Mouse (Mus musculus) MEL (cell line): Measurements from ENCODE around the gene Cbln3. TPM values are rescaled to one million over a fixed set of nuclear protein-coding genes. Genes with fewer than 3 reads are reported as not detected.

Experiments used
- DNase-seq: peaks from one replicate; pipeline ENCODE4 v3.0.0; 2011; ENCODE audit warnings: low read depth, low spot score
- H3K27ac ChIP-seq: 2 replicates; pipeline ENCODE4 v1.5.1; 2012; ENCODE audit warnings: low read depth, mild to moderate bottlenecking, control low read depth, low read length, moderate library complexity; ENCODE audit not compliant: control insufficient read depth
- H3K27me3 ChIP-seq, 2 experiments: fragments of 150-350 bp in 1 of 2; sonication (generic) in 1 of 2; 2 replicates each; pipeline ENCODE4 v1.6.1; 2012; ENCODE audit warnings: low read length in 2 of 2, mild to moderate bottlenecking in 2 of 2, improper control_type of control experiment in 1 of 2, moderate library complexity in 1 of 2; ENCODE audit not compliant: insufficient read depth in 2 of 2, control insufficient read depth in 1 of 2
- H3K36me3 ChIP-seq, 2 experiments: 2 replicates each; pipeline ENCODE4 v1.6.1; 2012 to 2014; ENCODE audit warnings: low read length in 2 of 2, improper control_type of control experiment in 1 of 2, inconsistent platforms in 1 of 2, mild to moderate bottlenecking in 1 of 2; ENCODE audit not compliant: insufficient read depth in 2 of 2, control insufficient read depth in 1 of 2
- H3K4me1 ChIP-seq, 2 experiments: fragments of 150-350 bp in 1 of 2; sonication (generic) in 1 of 2; 2 replicates each; pipeline ENCODE4 v1.6.1; 2012; ENCODE audit warnings: low read length in 2 of 2, improper control_type of control experiment in 1 of 2, mild to moderate bottlenecking in 1 of 2; ENCODE audit not compliant: insufficient read depth in 2 of 2, control insufficient read depth in 1 of 2
- H3K4me3 ChIP-seq, 2 experiments: fragments of 150-350 bp in 1 of 2; sonication (generic) in 1 of 2; 2 replicates each; pipeline ENCODE4 v1.5.1; 2012; ENCODE audit warnings: low read depth in 2 of 2, low read length in 2 of 2, mild to moderate bottlenecking in 2 of 2, moderate library complexity in 2 of 2, control low read depth in 1 of 2, improper control_type of control experiment in 1 of 2; ENCODE audit not compliant: control insufficient read depth in 1 of 2, insufficient read depth in 1 of 2
- H3K79me2 ChIP-seq: 2 replicates; pipeline ENCODE4 v1.6.1; 2012; ENCODE audit warnings: mild to moderate bottlenecking, low read length, moderate library complexity; ENCODE audit not compliant: control insufficient read depth, poor library complexity, insufficient read depth
- H3K9ac ChIP-seq: 2 replicates; pipeline ENCODE4 v1.6.1; 2012; ENCODE audit warnings: low read depth, mild to moderate bottlenecking, control low read depth, low read length, moderate library complexity; ENCODE audit not compliant: control insufficient read depth, poor library complexity, severe bottlenecking
- H3K9me3 ChIP-seq: fragments of 150-350 bp; sonication (generic); replicated peaks from 2 replicates; pipeline ENCODE4 v1.6.1; 2012; ENCODE audit warnings: mild to moderate bottlenecking, low read length, improper control_type of control experiment, moderate library complexity; ENCODE audit not compliant: insufficient read depth
- CHD1 ChIP-seq: IDR thresholded peaks from 2 replicates; pipeline ENCODE4 v1.6.1; 2012; ENCODE audit warnings: low read depth, mild to moderate bottlenecking, inconsistent platforms, low read length, improper control_type of control experiment
- CHD2 ChIP-seq: IDR thresholded peaks from 2 replicates; pipeline ENCODE4 v1.6.1; 2011; ENCODE audit warnings: low read length, improper control_type of control experiment
- CTCF ChIP-seq, 3 experiments: IDR thresholded peaks in 2 of 3; conservative IDR thresholded peaks in 1 of 3; 2 replicates each; pipeline ENCODE4 v1.5.1; 2011 to 2012; ENCODE audit warnings: low read length in 3 of 3, low read depth in 2 of 3, mild to moderate bottlenecking in 2 of 3, improper control_type of control experiment in 1 of 3, inconsistent platforms in 1 of 3, mixed read lengths in 1 of 3, moderate library complexity in 1 of 3; ENCODE audit not compliant: control insufficient read depth in 1 of 3, insufficient read depth in 1 of 3, poor library complexity in 1 of 3, severe bottlenecking in 1 of 3
- ELF1 ChIP-seq: IDR thresholded peaks from 2 replicates; pipeline ENCODE4 v1.6.1; 2014; ENCODE audit warnings: low read depth, mild to moderate bottlenecking, inconsistent platforms, low read length, improper control_type of control experiment, moderate library complexity
- EP300 ChIP-seq, 2 experiments: IDR thresholded peaks; 2 replicates each; pipeline ENCODE4 v1.6.1; 2011; ENCODE audit warnings: improper control_type of control experiment in 2 of 2, low read length in 2 of 2, low read depth in 1 of 2, mild to moderate bottlenecking in 1 of 2
- GABPA ChIP-seq: IDR thresholded peaks from 2 replicates; pipeline ENCODE4 v1.6.1; 2012; ENCODE audit warnings: low read depth, mild to moderate bottlenecking, inconsistent platforms, low read length, improper control_type of control experiment, moderate library complexity
- JUND ChIP-seq: IDR thresholded peaks from 2 replicates; pipeline ENCODE4 v1.6.1; 2011; ENCODE audit warnings: low read depth, mild to moderate bottlenecking, improper control_type of control experiment, low read length
- KAT2A ChIP-seq: conservative IDR thresholded peaks from 2 replicates; pipeline ENCODE4 v1.6.1; 2012; ENCODE audit warnings: low read depth, low read length, improper control_type of control experiment, inconsistent platforms
- MAFK ChIP-seq: IDR thresholded peaks from 2 replicates; pipeline ENCODE4 v1.6.1; 2011; ENCODE audit warnings: low read depth, mild to moderate bottlenecking, low read length, improper control_type of control experiment, borderline replicate concordance
- MAX ChIP-seq: IDR thresholded peaks from 2 replicates; pipeline ENCODE4 v1.6.1; 2011; ENCODE audit warnings: low read length, improper control_type of control experiment
- MAZ ChIP-seq: IDR thresholded peaks from 2 replicates; pipeline ENCODE4 v1.6.1; 2012; ENCODE audit warnings: low read depth, mild to moderate bottlenecking, inconsistent platforms, low read length, improper control_type of control experiment
- MEF2A ChIP-seq: IDR thresholded peaks from 2 replicates; pipeline ENCODE4 v1.6.1; 2014; ENCODE audit warnings: low read depth, mild to moderate bottlenecking, inconsistent platforms, low read length, improper control_type of control experiment; ENCODE audit not compliant: poor library complexity, insufficient replicate concordance, severe bottlenecking; ENCODE audit errors: extremely low read depth
- MXI1 ChIP-seq: IDR thresholded peaks from 2 replicates; pipeline ENCODE4 v1.6.1; 2011; ENCODE audit warnings: mild to moderate bottlenecking, low read depth, low read length, improper control_type of control experiment
- MYC ChIP-seq: IDR thresholded peaks from 2 replicates; pipeline ENCODE4 v1.6.1; 2011; ENCODE audit warnings: low read depth, mild to moderate bottlenecking, low read length, improper control_type of control experiment, moderate library complexity
- POLR2AphosphoS5 ChIP-seq: IDR thresholded peaks from 2 replicates; pipeline ENCODE4 v1.6.1; 2012; ENCODE audit warnings: low read depth, borderline replicate concordance, mild to moderate bottlenecking, inconsistent platforms, low read length, moderate library complexity, mixed read lengths
- RAD21 ChIP-seq: IDR thresholded peaks from 2 replicates; pipeline ENCODE4 v1.6.1; 2011; ENCODE audit warnings: mild to moderate bottlenecking, low read depth, low read length, improper control_type of control experiment
- RCOR1 ChIP-seq: IDR thresholded peaks from 2 replicates; pipeline ENCODE4 v1.6.1; 2012; ENCODE audit warnings: low read depth, mild to moderate bottlenecking, inconsistent platforms, low read length, improper control_type of control experiment
- SIN3A ChIP-seq: IDR thresholded peaks from 2 replicates; pipeline ENCODE4 v1.6.1; 2012; ENCODE audit warnings: low read length, improper control_type of control experiment, inconsistent platforms
- TAL1 ChIP-seq: IDR thresholded peaks from 2 replicates; pipeline ENCODE4 v1.6.1; 2012; ENCODE audit warnings: mild to moderate bottlenecking, inconsistent platforms, low read length, moderate library complexity, mixed read lengths
- TBP ChIP-seq: IDR thresholded peaks from 2 replicates; pipeline ENCODE4 v1.8.0; 2011; ENCODE audit warnings: low read depth, low read length, improper control_type of control experiment
- UBTF ChIP-seq: IDR thresholded peaks from 2 replicates; pipeline ENCODE4 v1.6.1; 2012; ENCODE audit warnings: low read depth, mild to moderate bottlenecking, inconsistent platforms, low read length, improper control_type of control experiment, moderate library complexity, borderline replicate concordance; ENCODE audit not compliant: insufficient read depth
- USF2 ChIP-seq, 2 experiments: IDR thresholded peaks; 2 replicates each; pipeline ENCODE4 v1.6.1; 2011 to 2012; ENCODE audit warnings: improper control_type of control experiment in 2 of 2, low read length in 2 of 2, borderline replicate concordance in 1 of 2, inconsistent platforms in 1 of 2, low read depth in 1 of 2, mild to moderate bottlenecking in 1 of 2; ENCODE audit not compliant: insufficient read depth in 1 of 2
- ZMIZ1 ChIP-seq: IDR thresholded peaks from 2 replicates; pipeline ENCODE4 v1.6.1; 2012; ENCODE audit warnings: low read depth, mild to moderate bottlenecking, inconsistent platforms, low read length, improper control_type of control experiment, moderate library complexity
- polyA plus RNA-seq, 2 experiments: library from polyadenylated mRNA; stranded (reverse) in 1 of 2; unstranded in 1 of 2; fragments of >175 nt in 1 of 2; fragments of >200 nt in 1 of 2; gene quantifications; 2 replicates each; pipeline versions ENCODE4 v1.2.1 to v1.2.4; 2012; ENCODE audit warnings: low replicate concordance in 2 of 2, low read depth in 1 of 2; ENCODE audit not compliant: insufficient read length in 2 of 2, insufficient read depth in 1 of 2, missing spikeins in 1 of 2
- total RNA-seq: library from RNA; depleted of rRNA; stranded (reverse); fragments of 300-350 nt; gene quantifications from 2 replicates; pipeline ENCODE4 v1.2.3, GENCODE M21; 2012

Cbln3 gene
- total and polyA plus RNA-seq, 3 experiments = 0.19 TPM; not detected in 2

DNA sequence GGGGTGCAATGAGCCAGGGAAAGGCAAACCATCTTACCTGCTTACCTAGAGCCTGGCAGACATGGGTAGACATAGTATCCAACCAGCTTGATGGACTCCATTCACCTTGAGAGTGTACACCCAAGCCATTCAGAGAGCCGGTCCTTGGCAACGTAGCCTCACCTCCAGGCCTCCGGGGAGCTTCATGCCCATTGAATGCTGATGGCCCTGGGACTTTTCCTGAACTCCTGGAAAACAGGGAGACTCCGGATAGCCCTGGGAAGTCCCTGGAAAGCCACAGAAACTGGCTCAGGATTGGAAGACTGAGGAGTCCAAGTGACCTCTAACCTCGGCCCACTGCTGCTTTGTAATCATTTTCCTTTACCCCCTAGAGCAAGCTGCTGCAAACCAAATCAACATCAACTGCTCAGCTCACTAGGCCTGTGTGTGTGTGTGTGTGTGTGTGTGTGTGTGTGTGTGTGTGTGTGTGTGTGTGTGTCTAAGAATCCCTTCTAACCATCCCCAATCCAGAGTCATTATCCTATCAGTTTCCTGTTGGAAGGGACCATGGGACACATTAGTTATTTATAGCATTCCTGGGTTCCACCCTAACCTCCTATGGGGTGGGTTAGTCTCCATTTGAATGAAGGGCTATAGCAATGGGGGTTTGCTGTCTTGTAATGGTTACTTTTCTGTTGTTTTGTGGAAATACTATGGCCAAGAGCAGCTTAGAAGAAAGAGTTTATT is 49.2 kb downstream of the Cbln3 start:
- Histone ChIP-seq H3K27ac (no peak overlapping the region), H3K36me3 (no peaks in the 10 kb centered on the region), H3K9ac (no peak overlapping the region), H3K4me1 (peaks cover 0 to 3% of the 10 kb centered on the region in 2 experiments; a peak in 1 of 4 replicates), H3K27me3 (peaks cover 0 to 3% of the 10 kb centered on the region in 2 experiments; a peak in 1 of 4 replicates), H3K79me2 (no peaks in the 10 kb centered on the region), H3K4me3 (no peak overlapping the region), H3K9me3 (no peaks in the 10 kb centered on the region)
- TF ChIP-seq EP300 (IDR thresholded peaks at IDR 0.05; ENCODE audit: low read depth in 1 of 2, low read length in 2 of 2) (no peak), CHD1 (no peak), POLR2AphosphoS5 (no peak), UBTF (no peak), ELF1 (no peak), TAL1 (no peak), TBP (no peak), MAFK (no peak), GABPA (no peak)
- DNase-seq = no peak

DNA sequence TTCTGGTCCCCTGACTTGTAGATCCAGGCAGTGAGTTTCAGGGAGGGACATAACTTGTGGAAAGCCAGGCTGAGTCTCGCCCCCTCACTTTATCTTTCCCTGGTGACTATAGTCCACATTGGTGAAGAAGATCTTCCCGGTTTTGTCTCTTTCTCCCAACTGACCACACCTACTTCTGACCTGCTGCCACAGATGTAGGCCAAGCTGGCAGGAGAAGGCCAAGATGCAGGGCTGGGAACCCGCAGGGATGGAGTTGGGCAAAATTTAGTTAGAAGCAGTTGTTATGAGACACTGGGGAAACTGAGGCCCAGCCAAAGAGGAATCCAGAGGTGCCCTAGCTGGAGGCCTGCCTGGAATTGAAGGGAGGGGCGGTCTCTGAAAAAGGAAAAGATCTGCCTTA is 51.1 kb downstream of the Cbln3 start:
- H3K4me1 ChIP-seq = peaks cover 0 to 8% of the 10 kb centered on the region in 2 experiments; a peak in 2 of 4 replicates
- no peak for DNase-seq
- H3K27ac ChIP-seq = no peak overlapping the region
- no peak overlapping the region for H3K9ac ChIP-seq
- no peaks in the 10 kb centered on the region for H3K79me2 ChIP-seq
- 0 out of 4 replicates have a peak, but pooled peaks cover 0 to under 1% of the 10 kb centered on the region in 2 experiments for H3K36me3 ChIP-seq
- peaks cover 0 to 3% of the 10 kb centered on the region in 2 experiments; a peak in 1 of 4 replicates for H3K27me3 ChIP-seq
- no peaks in the 10 kb centered on the region for H3K9me3 ChIP-seq
- H3K4me3 ChIP-seq = no peak overlapping the region
- TF ChIP-seq MAX (no peak), RCOR1 (no peak), KAT2A (no peak), JUND (no peak), CHD2 (no peak), MEF2A (no peak), ZMIZ1 (no peak), SIN3A (no peak), POLR2AphosphoS5 (no peak), CTCF (IDR thresholded peaks at IDR 0.05 in 2 of 3, conservative IDR thresholded peaks at IDR 0.05 in 1 of 3; ENCODE audit: control insufficient read depth in 1 of 3, insufficient read depth in 1 of 3, low read depth in 2 of 3, low read length in 3 of 3, poor library complexity in 1 of 3, severe bottlenecking in 1 of 3) (no peak), MAZ (no peak), USF2 (IDR thresholded peaks at IDR 0.05; ENCODE audit: borderline replicate concordance in 1 of 2, insufficient read depth in 1 of 2, low read depth in 1 of 2, low read length in 2 of 2) (no peak), MXI1 (no peak), RAD21 (no peak), MYC (no peak)
